Mouse (Mus musculus) ES-E14 (cell line): ENCODE measurements around the gene E130208F15Rik. TPM values are rescaled to one million over a fixed set of nuclear protein-coding genes. Genes with fewer than 3 reads are reported as not detected.
A peak's percentile ranks its signal among the peaks of the same experiment; 100 is the strongest.

Experiments
- DNase-seq: peaks from one replicate; pipeline ENCODE4 v3.0.0-alpha.2; 2013; ENCODE audit warnings: low read depth, low spot score
- H3K27ac ChIP-seq: 2 replicates; pipeline ENCODE4 v1.5.1; 2012; ENCODE audit warnings: low read depth, mild to moderate bottlenecking, low read length, moderate library complexity, mixed read lengths; ENCODE audit not compliant: poor library complexity, insufficient read depth, severe bottlenecking
- H3K36me3 ChIP-seq: 2 replicates; pipeline ENCODE4 v1.6.1; 2012; ENCODE audit warnings: mild to moderate bottlenecking, low read length, moderate library complexity, mixed read lengths; ENCODE audit not compliant: control insufficient read depth, poor library complexity, insufficient read depth, severe bottlenecking
- H3K4me1 ChIP-seq, 2 experiments: fragments of 150-350 bp in 1 of 2; sonication (generic) in 1 of 2; 2 replicates each; pipeline ENCODE4 v1.6.1; 2012; ENCODE audit warnings: low read length in 2 of 2, mild to moderate bottlenecking in 1 of 2, mixed read lengths in 1 of 2; ENCODE audit not compliant: control insufficient read depth in 2 of 2, insufficient read depth in 2 of 2, poor library complexity in 1 of 2
- H3K4me3 ChIP-seq, 2 experiments: fragments of 150-350 bp in 1 of 2; sonication (generic) in 1 of 2; 2 replicates each; pipeline ENCODE4 v1.5.1; 2012; ENCODE audit warnings: low read length in 2 of 2, low read depth in 1 of 2, mild to moderate bottlenecking in 1 of 2, mixed read lengths in 1 of 2; ENCODE audit not compliant: insufficient read depth in 1 of 2, poor library complexity in 1 of 2, severe bottlenecking in 1 of 2
- H3K9ac ChIP-seq: 2 replicates; pipeline ENCODE4 v1.6.1; 2012; ENCODE audit warnings: low read depth, mild to moderate bottlenecking, low read length, mixed read lengths; ENCODE audit not compliant: poor library complexity, insufficient read depth, severe bottlenecking
- H3K9me3 ChIP-seq: fragments of 150-350 bp; sonication (generic); 2 replicates; pipeline ENCODE4 v1.6.1; 2012; ENCODE audit warnings: low read depth, mild to moderate bottlenecking, low read length; ENCODE audit not compliant: control insufficient read depth, insufficient read depth
- CHD2 ChIP-seq: IDR thresholded peaks from 2 replicates; pipeline ENCODE4 v1.6.1; 2014; ENCODE audit warnings: mild to moderate bottlenecking, low read depth, low read length, inconsistent platforms
- HCFC1 ChIP-seq: IDR thresholded peaks from 2 replicates; pipeline ENCODE4 v1.6.1; 2012; ENCODE audit warnings: low read length, inconsistent platforms, borderline replicate concordance; ENCODE audit not compliant: insufficient read depth
- MAFK ChIP-seq: IDR thresholded peaks from 2 replicates; pipeline ENCODE4 v1.6.1; 2014; ENCODE audit warnings: mild to moderate bottlenecking, low read depth, low read length, inconsistent platforms; ENCODE audit not compliant: insufficient read depth
- ZC3H11A ChIP-seq: IDR thresholded peaks from 2 replicates; pipeline ENCODE4 v1.6.1; 2012; ENCODE audit warnings: low read depth, mild to moderate bottlenecking, inconsistent platforms, low read length, borderline replicate concordance
- ZNF384 ChIP-seq: IDR thresholded peaks from 2 replicates; pipeline ENCODE4 v1.6.1; 2012; ENCODE audit warnings: low read depth, low read length, inconsistent platforms
- in situ Hi-C, 2 experiments: fragments of 600-800 bp; cut with MboI; formaldehyde crosslinking; loops; one replicate each; pipeline ENCODE4 v1.15.1; 2025; ENCODE audit warnings: low sequenced_read_pairs in 2 of 2, inconsistent platforms in 1 of 2; ENCODE audit not compliant: unreplicated experiment in 2 of 2
- total RNA-seq: library from RNA; depleted of rRNA; stranded (reverse); fragments of 300-350 nt; gene quantifications from 2 replicates; pipeline ENCODE4 v1.2.3, GENCODE M21; 2012

E130208F15Rik gene
- total RNA-seq, 1 experiment = 1.9 TPM

- TF ChIP-seq CHD2 = no peak
- no peak for TF ChIP-seq HCFC1
- TF ChIP-seq ZC3H11A = no peak
- TF ChIP-seq MAFK = no peak
- TF ChIP-seq ZNF384 = no peak
- H3K9me3 ChIP-seq = no peaks in the 10 kb centered on the region
- H3K4me3 ChIP-seq = no peak overlapping the region; a peak in 1 of 4 replicates
- DNase-seq = no peak
- H3K27ac ChIP-seq = no peak overlapping the region
- no peak overlapping the region for H3K9ac ChIP-seq
- no peaks in the 10 kb centered on the region for H3K36me3 ChIP-seq
- in situ Hi-C loops = no loop called here
- H3K4me1 ChIP-seq = peaks cover 4 to 5% of the 10 kb centered on the region in 2 experiments; a peak in 2 of 4 replicates
Measured at GRCm38 (mm10) chr7:30327140-30327539, 5.6 kb downstream of the E130208F15Rik start.

GRCm38 (mm10) chr7:30328379-30328778 lies 6.8 kb downstream of the E130208F15Rik start:
- no peaks in the 10 kb centered on the region for H3K9me3 ChIP-seq
- in situ Hi-C loops = no loop called here
- H3K36me3 ChIP-seq = no peaks in the 10 kb centered on the region
- H3K27ac ChIP-seq = no peak overlapping the region
- no peak overlapping the region for H3K4me3 ChIP-seq
- peaks cover 0 to 5% of the 10 kb centered on the region in 2 experiments; a peak in 1 of 4 replicates for H3K4me1 ChIP-seq
- TF ChIP-seq ZC3H11A = no peak
- no peak for TF ChIP-seq HCFC1
- no peak for TF ChIP-seq MAFK
- no peak for TF ChIP-seq ZNF384
- no peak for TF ChIP-seq CHD2
- DNase-seq = no peak
- no peak overlapping the region for H3K9ac ChIP-seq

GRCm38 (mm10) chr7:30331887-30332286 lies 10.3 kb downstream of the E130208F15Rik start:
- H3K27ac ChIP-seq = no peak overlapping the region
- no peak overlapping the region for H3K9ac ChIP-seq
- DNase-seq = peak; percentile 95
- peaks cover 0 to 5% of the 10 kb centered on the region in 2 experiments; a peak in 1 of 4 replicates for H3K4me1 ChIP-seq
- in situ Hi-C loops = no loop called here
- peak overlapping the region in 1 of 2 experiments; percentile 37; a peak in 2 of 4 replicates for H3K4me3 ChIP-seq
- TF ChIP-seq ZNF384 = no peak
- peak; percentile 80 for TF ChIP-seq CHD2
- TF ChIP-seq ZC3H11A = peak; percentile 42; the same call in 1 of the 2 replicates
- no peak for TF ChIP-seq MAFK
- TF ChIP-seq HCFC1 = no peak
- H3K9me3 ChIP-seq = no peaks in the 10 kb centered on the region
- H3K36me3 ChIP-seq = no peaks in the 10 kb centered on the region

GRCm38 (mm10) chr7:30332622-30333259 lies 11.2 kb downstream of the E130208F15Rik start:
- no peak overlapping the region for H3K9ac ChIP-seq
- no peak for DNase-seq
- in situ Hi-C loops = no loop called here
- H3K9me3 ChIP-seq = no peaks in the 10 kb centered on the region
- peaks cover 0 to 5% of the 10 kb centered on the region in 2 experiments; a peak in 1 of 4 replicates for H3K4me1 ChIP-seq
- no peak overlapping the region for H3K27ac ChIP-seq
- no peaks in the 10 kb centered on the region for H3K36me3 ChIP-seq
- TF ChIP-seq HCFC1 (no peak), ZNF384 (no peak), MAFK (no peak), CHD2 (no peak), ZC3H11A (no peak)
- no peak overlapping the region for H3K4me3 ChIP-seq
